Mouse (Mus musculus) embryonic fibroblast, embryonic 13.5 days (primary cell): ENCODE data around the gene Tigd2.

Source experiments
- CTCF ChIP-seq: IDR thresholded peaks from 2 replicates; pipeline ENCODE4 v1.5.1; 2011; ENCODE audit warnings: mild to moderate bottlenecking, control low read depth, low read length, moderate library complexity, borderline replicate concordance; ENCODE audit not compliant: insufficient read depth
- POLR2A ChIP-seq: IDR thresholded peaks from 2 replicates; pipeline ENCODE4 v1.6.1; 2011; ENCODE audit warnings: low read depth, mild to moderate bottlenecking, control low read depth, low read length, moderate library complexity

DNA sequence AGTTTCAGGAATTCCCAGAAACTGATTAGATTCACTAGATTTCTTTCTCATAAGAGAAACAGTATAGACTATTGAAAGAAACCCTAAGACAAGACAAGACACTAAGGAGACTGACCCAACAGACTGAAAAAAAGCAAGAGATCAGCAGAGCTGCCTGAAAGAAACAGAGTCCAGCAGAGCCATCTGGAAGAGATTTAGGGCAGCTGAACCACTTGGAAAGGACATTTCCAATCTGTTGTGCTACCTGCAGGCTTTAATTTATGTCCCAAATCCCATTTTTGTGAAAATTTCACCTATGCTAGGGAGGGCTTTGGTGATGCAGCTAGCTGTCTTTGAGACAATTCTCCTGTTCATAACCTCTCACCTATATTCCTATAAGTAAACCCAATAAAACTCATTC, 25.0 kb downstream of the Tigd2 start:
- TF ChIP-seq CTCF = no peak
- TF ChIP-seq POLR2A = no peak
